Mouse (Mus musculus) neural tube, embryonic 15.5 days (tissue): ENCODE results near the gene Plekho2. TPM values are rescaled to one million over a fixed set of nuclear protein-coding genes. Genes with fewer than 3 reads are reported as not detected.

Experiments used
- ATAC-seq: fragments of 200-750 bp; cut with Nextera tagmentation; 2 replicates; pipeline ENCODE4 v1.8.0; 2017; ENCODE audit warnings: mild to moderate bottlenecking, moderate TSS enrichment, moderate library complexity; ENCODE audit not compliant: low FRiP score
- H3K27ac ChIP-seq: fragments of 300-500 bp; sonication (generic); replicated peaks from 2 replicates; pipeline ENCODE4 v1.5.1; 2015; ENCODE audit warnings: mild to moderate bottlenecking, inconsistent platforms
- H3K27me3 ChIP-seq: fragments of 300-500 bp; sonication (generic); replicated peaks from 2 replicates; pipeline ENCODE4 v1.6.1; 2015; ENCODE audit warnings: inconsistent platforms
- H3K36me3 ChIP-seq: fragments of 300-500 bp; sonication (generic); 2 replicates; pipeline ENCODE4 v1.6.1; 2015; ENCODE audit warnings: inconsistent platforms
- H3K4me1 ChIP-seq: fragments of 300-500 bp; sonication (generic); 2 replicates; pipeline ENCODE4 v1.6.1; 2015; ENCODE audit warnings: inconsistent platforms
- H3K4me2 ChIP-seq: fragments of 300-500 bp; sonication (generic); 2 replicates; pipeline ENCODE4 v1.6.1; 2015; ENCODE audit warnings: inconsistent platforms, mild to moderate bottlenecking, moderate library complexity
- H3K4me3 ChIP-seq: fragments of 300-500 bp; sonication (generic); replicated peaks from 2 replicates; pipeline ENCODE4 v1.5.1; 2015; ENCODE audit warnings: mild to moderate bottlenecking, inconsistent platforms
- H3K9ac ChIP-seq: fragments of 300-500 bp; sonication (generic); replicated peaks from 2 replicates; pipeline ENCODE4 v1.6.1; 2015; ENCODE audit warnings: mild to moderate bottlenecking, inconsistent platforms
- H3K9me3 ChIP-seq: fragments of 300-500 bp; sonication (generic); replicated peaks from 2 replicates; pipeline ENCODE4 v1.6.1; 2016; ENCODE audit warnings: inconsistent platforms
- WGBS: fragments of 180-500 bp; shearing (Covaris S2); methylation state at CpG from one replicate; pipeline ENCODE4 v1.1.7; 2015; ENCODE audit warnings: mixed read lengths; 5-methylcytosine and 5-hydroxymethylcytosine counted together
- polyA plus RNA-seq: library from polyadenylated mRNA; unstranded; fragments of >200 nt; fragmentation: Nextera tagmentation; extraction: Ambion mirVana; gene quantifications from 2 replicates; pipeline ENCODE4 v1.2.1, GENCODE M21; 2015

Gene Plekho2
- polyA plus RNA-seq, 1 experiment from 2014 or later = 5.0 TPM

DNA sequence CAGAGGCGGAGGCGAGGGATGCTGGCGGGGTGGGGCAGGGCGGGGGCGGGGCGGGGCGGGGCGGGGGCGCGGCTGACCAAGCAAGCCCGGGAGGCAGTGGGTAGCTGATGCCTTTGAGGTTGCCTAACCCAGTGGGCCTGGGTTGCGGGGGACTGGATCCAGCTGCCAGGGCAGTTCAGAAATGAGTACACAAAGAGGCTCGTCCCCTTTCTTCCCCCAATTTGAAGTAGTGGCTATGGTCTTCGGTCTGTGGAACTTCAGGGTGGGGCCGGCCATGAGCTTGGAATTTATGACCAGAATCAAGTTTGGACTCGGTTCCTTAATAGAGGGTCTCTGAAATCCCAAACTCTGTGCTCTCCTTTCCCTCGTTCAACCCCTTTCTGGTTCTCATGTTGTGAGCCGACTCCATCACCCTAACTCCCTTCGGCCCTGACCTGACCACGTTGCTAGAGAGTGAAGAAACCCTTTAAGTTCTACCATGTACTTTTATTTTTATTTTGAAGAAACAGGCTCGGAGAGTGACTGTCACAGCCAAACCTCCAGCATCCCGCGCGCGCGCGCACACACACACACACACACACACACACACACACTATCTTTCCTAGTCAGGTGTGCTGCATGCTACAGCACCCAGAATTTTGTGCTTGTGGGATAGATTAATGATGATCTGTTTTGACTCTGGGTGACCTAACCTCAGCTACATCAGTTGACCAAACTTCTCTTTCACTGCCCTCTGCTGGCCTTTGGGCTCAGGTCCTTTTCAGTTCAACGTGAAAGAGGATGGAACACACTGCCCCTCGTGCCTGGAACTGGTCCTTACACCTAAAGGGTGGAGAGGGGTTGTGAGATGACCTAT, 789 bp upstream of the Plekho2 start:
- H3K9me3 ChIP-seq = no peaks in the 10 kb centered on the region
- peak overlapping the region; percentile 76 for H3K27ac ChIP-seq
- H3K36me3 ChIP-seq = no peaks in the 10 kb centered on the region
- peak; percentile 77 for ATAC-seq
- peak overlapping the region; percentile 54 for H3K4me3 ChIP-seq
- H3K4me1 ChIP-seq = peaks cover 32% of the 10 kb centered on the region
- H3K9ac ChIP-seq = peak overlapping the region; percentile 38
- H3K27me3 ChIP-seq = no peaks in the 10 kb centered on the region
- H3K4me2 ChIP-seq = peak overlapping the region; percentile 76
- 5% methylated on average over 19 of the region's 29 CpGs for WGBS

- H3K9me3 ChIP-seq = no peaks in the 10 kb centered on the region
- H3K36me3 ChIP-seq = no peaks in the 10 kb centered on the region
- H3K4me3 ChIP-seq = peak overlapping the region; percentile 54
- peaks cover 34% of the 10 kb centered on the region for H3K4me1 ChIP-seq
- no peaks in the 10 kb centered on the region for H3K27me3 ChIP-seq
- ATAC-seq = no peak
- 56% methylated on average over 9 of the region's 9 CpGs for WGBS
- H3K4me2 ChIP-seq = peak overlapping the region; percentile 76
- H3K27ac ChIP-seq = no peak overlapping the region
- no peak overlapping the region for H3K9ac ChIP-seq
These were observed 1.0 kb downstream of the Plekho2 start for GRCm38 (mm10) chr9:65578801-65579249.

- Histone ChIP-seq H3K4me1 (peaks cover 34% of the 10 kb centered on the region), H3K9ac (no peak overlapping the region), H3K9me3 (no peaks in the 10 kb centered on the region), H3K4me3 (no peak overlapping the region), H3K27ac (no peak overlapping the region), H3K27me3 (no peaks in the 10 kb centered on the region), H3K36me3 (no peaks in the 10 kb centered on the region), H3K4me2 (no peak overlapping the region)
- no peak for ATAC-seq
- 88% methylated on average over 4 of the region's 4 CpGs for WGBS
These were observed 2.2 kb downstream of the Plekho2 start for GRCm38 (mm10) chr9:65577511-65578196.

DNA sequence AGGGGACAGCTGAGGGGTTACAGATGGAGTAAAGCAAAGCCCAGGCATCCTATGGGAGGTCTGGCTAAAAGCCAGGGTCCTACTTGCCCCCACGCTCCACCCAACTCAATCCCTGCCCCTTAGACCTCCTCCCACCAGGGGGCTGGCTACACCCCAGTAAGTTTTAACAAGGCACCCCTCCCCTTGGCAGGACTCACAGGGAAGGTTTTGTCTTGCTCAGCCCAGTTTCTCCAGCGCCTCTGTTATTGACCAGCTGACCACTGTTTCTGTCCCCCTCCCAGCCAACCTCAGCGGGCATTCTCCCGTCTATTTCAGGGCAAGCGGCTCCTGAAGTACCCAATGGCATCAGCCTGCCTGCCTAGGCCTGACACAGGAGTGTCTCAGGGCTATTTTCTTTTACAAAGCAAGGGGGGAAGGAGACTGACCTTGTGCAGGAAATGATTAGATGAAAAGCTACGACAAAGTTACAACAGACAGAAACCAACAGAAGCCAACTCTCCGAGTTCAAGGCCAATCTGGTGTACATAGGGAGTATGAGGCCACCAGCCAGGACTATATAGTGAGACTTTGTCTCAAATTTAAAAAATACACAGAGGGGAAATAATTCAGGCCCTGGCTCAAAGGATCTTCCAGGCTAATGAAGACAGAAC, 2.9 kb downstream of the Plekho2 start:
- ATAC-seq = no peak
- Histone ChIP-seq H3K4me1 (peaks cover 34% of the 10 kb centered on the region), H3K4me3 (no peak overlapping the region), H3K27ac (no peak overlapping the region), H3K9me3 (no peaks in the 10 kb centered on the region), H3K27me3 (no peaks in the 10 kb centered on the region), H3K4me2 (no peak overlapping the region), H3K36me3 (no peaks in the 10 kb centered on the region), H3K9ac (no peak overlapping the region)
- WGBS = 48% methylated on average over 7 of the region's 7 CpGs

DNA sequence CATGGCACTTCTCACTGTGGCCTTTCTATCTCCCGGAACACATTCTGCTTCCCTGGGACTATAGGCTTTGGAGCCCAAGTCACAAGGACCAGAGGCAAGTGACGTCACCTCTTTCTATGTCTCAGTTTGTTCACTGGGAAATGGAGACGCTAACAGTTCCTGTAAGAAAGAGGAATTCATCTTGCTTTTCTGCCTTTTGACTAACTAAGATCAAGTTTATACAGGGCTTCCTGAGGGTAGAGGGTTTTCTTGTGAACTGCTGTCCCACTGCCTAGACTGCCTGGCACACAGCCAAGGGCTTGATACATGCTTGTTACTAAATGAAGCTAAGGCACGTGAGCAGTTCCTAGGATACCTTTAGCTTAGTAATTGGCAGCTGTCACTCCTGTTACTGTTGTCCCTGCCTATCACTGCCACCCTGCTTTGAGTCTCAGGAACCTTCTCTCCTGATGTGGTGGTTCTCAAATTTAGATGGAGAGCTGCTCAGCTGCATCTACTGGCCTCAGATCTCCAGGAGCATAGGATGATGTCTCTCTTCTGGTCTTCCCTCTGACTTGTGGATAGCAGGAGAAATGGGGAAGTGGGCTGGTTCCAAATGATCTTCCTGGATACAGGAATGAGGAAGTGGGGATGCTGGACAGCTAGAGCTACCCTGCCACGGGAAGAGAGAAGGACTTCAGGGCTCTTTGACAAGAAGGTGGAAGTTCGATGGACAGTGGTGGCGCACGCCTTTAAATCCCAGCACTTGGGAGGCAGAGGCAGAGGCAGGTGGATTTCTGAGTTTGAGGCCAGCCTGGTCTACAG, 4.2 kb downstream of the Plekho2 start:
- Histone ChIP-seq H3K4me2 (no peak overlapping the region), H3K9me3 (no peaks in the 10 kb centered on the region), H3K27me3 (no peaks in the 10 kb centered on the region), H3K4me1 (peaks cover 30% of the 10 kb centered on the region), H3K9ac (no peak overlapping the region), H3K4me3 (no peak overlapping the region), H3K36me3 (no peaks in the 10 kb centered on the region), H3K27ac (no peak overlapping the region)
- no peak for ATAC-seq
- 75% methylated on average over 8 of the region's 8 CpGs for WGBS

- ATAC-seq = no peak
- no peaks in the 10 kb centered on the region for H3K9me3 ChIP-seq
- no peak overlapping the region for H3K4me3 ChIP-seq
- H3K9ac ChIP-seq = no peak overlapping the region
- 86% methylated on average over 11 of the region's 11 CpGs for WGBS
- H3K4me1 ChIP-seq = peaks cover 28% of the 10 kb centered on the region
- H3K27ac ChIP-seq = no peak overlapping the region
- no peaks in the 10 kb centered on the region for H3K27me3 ChIP-seq
- no peak overlapping the region for H3K4me2 ChIP-seq
- no peaks in the 10 kb centered on the region for H3K36me3 ChIP-seq
These were observed 5.1 kb downstream of the Plekho2 start for GRCm38 (mm10) chr9:65574513-65575392.

GRCm38 (mm10) chr9:65572837-65573236, 7.0 kb downstream of the Plekho2 start:
- H3K27me3 ChIP-seq = no peaks in the 10 kb centered on the region
- no peaks in the 10 kb centered on the region for H3K9me3 ChIP-seq
- H3K4me2 ChIP-seq = no peak overlapping the region
- 68% methylated on average over 6 of the region's 6 CpGs for WGBS
- ATAC-seq = no peak
- no peak overlapping the region for H3K9ac ChIP-seq
- H3K36me3 ChIP-seq = no peaks in the 10 kb centered on the region
- no peak overlapping the region for H3K27ac ChIP-seq
- peaks cover 16% of the 10 kb centered on the region for H3K4me1 ChIP-seq
- H3K4me3 ChIP-seq = no peak overlapping the region

- WGBS = 84% methylated on average over 6 of the region's 6 CpGs
- Histone ChIP-seq H3K4me1 (no peaks in the 10 kb centered on the region), H3K9me3 (no peaks in the 10 kb centered on the region), H3K27me3 (no peaks in the 10 kb centered on the region), H3K4me2 (no peak overlapping the region), H3K4me3 (no peak overlapping the region), H3K9ac (no peak overlapping the region), H3K27ac (peak overlapping the region; percentile 9; the same call in 1 of the 2 replicates), H3K36me3 (no peaks in the 10 kb centered on the region)
- ATAC-seq = no peak
These were observed 10.3 kb downstream of the Plekho2 start for GRCm38 (mm10) chr9:65569491-65569971.

DNA sequence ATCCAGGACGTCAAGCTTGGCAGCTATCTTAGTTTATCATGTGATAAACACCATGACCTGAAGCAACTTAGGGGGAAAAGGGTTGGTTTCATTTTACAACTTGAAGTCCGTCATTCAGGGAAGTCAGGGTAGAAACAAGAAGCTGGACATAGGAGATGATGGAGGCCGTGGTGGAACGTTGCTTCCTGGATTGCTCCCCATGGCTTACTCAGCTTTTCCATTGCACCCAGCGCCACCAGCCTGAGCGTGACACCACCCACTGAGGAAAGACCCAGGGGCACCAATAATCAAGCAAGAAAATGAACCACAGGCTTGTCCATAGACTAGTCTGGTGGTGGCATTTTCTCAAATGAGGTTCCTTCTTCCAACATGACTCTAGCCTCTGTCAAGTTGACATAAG, 11.1 kb downstream of the Plekho2 start:
- no peak overlapping the region for H3K4me3 ChIP-seq
- no peaks in the 10 kb centered on the region for H3K36me3 ChIP-seq
- no peaks in the 10 kb centered on the region for H3K27me3 ChIP-seq
- H3K4me2 ChIP-seq = no peak overlapping the region
- no peak overlapping the region; the same call in 1 of the 2 replicates for H3K27ac ChIP-seq
- ATAC-seq = no peak
- H3K4me1 ChIP-seq = no peaks in the 10 kb centered on the region
- no peak overlapping the region for H3K9ac ChIP-seq
- H3K9me3 ChIP-seq = no peaks in the 10 kb centered on the region
- WGBS = 95% methylated on average over 6 of the region's 6 CpGs

GRCm38 (mm10) chr9:65564698-65565097, 15.1 kb downstream of the Plekho2 start:
- no peaks in the 10 kb centered on the region for H3K36me3 ChIP-seq
- peaks cover 14% of the 10 kb centered on the region for H3K4me1 ChIP-seq
- no peak overlapping the region for H3K4me3 ChIP-seq
- no peaks in the 10 kb centered on the region for H3K9me3 ChIP-seq
- no peak overlapping the region for H3K4me2 ChIP-seq
- no peak overlapping the region for H3K9ac ChIP-seq
- no peak for ATAC-seq
- no peaks in the 10 kb centered on the region for H3K27me3 ChIP-seq
- H3K27ac ChIP-seq = no peak overlapping the region
- WGBS = 97% methylated on average over 2 of the region's 2 CpGs
